Mouse (Mus musculus): ENCODE measurements around the gene Mipep. TPM values are rescaled to one million over a fixed set of nuclear protein-coding genes. Genes with fewer than 3 reads are reported as not detected.

The Mipep gene
- polyA plus RNA-seq, 1 experiment from 2014 or later, result 21.3 TPM

GRCm38 (mm10) chr14:60799762-60800728 lies 15.7 kb downstream of the Mipep start:
- no peaks in the 10 kb centered on the region for H3K9me3 ChIP-seq (ENCODE audit: control insufficient read depth, low read length)
- no peaks in the 10 kb centered on the region for H3K4me1 ChIP-seq (ENCODE audit: control insufficient read depth, insufficient read depth, low read length)
- no peak overlapping the region for H3K4me2 ChIP-seq (ENCODE audit: low read length)
- H3K27me3 ChIP-seq (ENCODE audit: control insufficient read depth, insufficient read depth, low read length), result no peaks in the 10 kb centered on the region
- ATAC-seq (ENCODE audit: low FRiP score, low TSS enrichment), result no peak; the same call in 1 of the 2 replicates
- no peak overlapping the region for H3K9ac ChIP-seq (replicated peaks; ENCODE audit: low read length)
- peak; percentile 90 for DNase-seq
- no peak overlapping the region for H3K4me3 ChIP-seq (replicated peaks; ENCODE audit: low read depth, low read length)
- H3K36me3 ChIP-seq (ENCODE audit: control insufficient read depth, insufficient read depth, low read length), result peaks cover 50% of the 10 kb centered on the region
- no peak overlapping the region for H3K27ac ChIP-seq (replicated peaks; ENCODE audit: low read depth, low read length)
- WGBS, result 56% methylated on average over 9 of the region's 9 CpGs

GRCm38 (mm10) chr14:60802026-60802425 lies 17.7 kb downstream of the Mipep start:
- DNase-seq (no peak), ATAC-seq (ENCODE audit: low FRiP score, low TSS enrichment) (no peak)
- H3K4me3 ChIP-seq (replicated peaks; ENCODE audit: low read depth, low read length), result no peak overlapping the region
- no peak overlapping the region for H3K9ac ChIP-seq (replicated peaks; ENCODE audit: low read length)
- no peak overlapping the region for H3K4me2 ChIP-seq (ENCODE audit: low read length)
- WGBS, result 95% methylated on average over 13 of the region's 13 CpGs
- H3K4me1 ChIP-seq (ENCODE audit: control insufficient read depth, insufficient read depth, low read length), result no peaks in the 10 kb centered on the region
- H3K27me3 ChIP-seq (ENCODE audit: control insufficient read depth, insufficient read depth, low read length), result no peaks in the 10 kb centered on the region
- H3K27ac ChIP-seq (replicated peaks; ENCODE audit: low read depth, low read length), result no peak overlapping the region
- no peaks in the 10 kb centered on the region for H3K9me3 ChIP-seq (ENCODE audit: control insufficient read depth, low read length)
- peaks cover 41% of the 10 kb centered on the region for H3K36me3 ChIP-seq (ENCODE audit: control insufficient read depth, insufficient read depth, low read length)

GRCm38 (mm10) chr14:60804978-60805377 lies 20.6 kb downstream of the Mipep start:
- ATAC-seq (ENCODE audit: low FRiP score, low TSS enrichment) (no peak), DNase-seq (no peak)
- Histone ChIP-seq H3K9me3 (ENCODE audit: control insufficient read depth, low read length) (no peaks in the 10 kb centered on the region), H3K4me3 (replicated peaks; ENCODE audit: low read depth, low read length) (no peak overlapping the region), H3K9ac (replicated peaks; ENCODE audit: low read length) (no peak overlapping the region), H3K27ac (replicated peaks; ENCODE audit: low read depth, low read length) (no peak overlapping the region), H3K36me3 (ENCODE audit: control insufficient read depth, insufficient read depth, low read length) (peaks cover 29% of the 10 kb centered on the region), H3K4me2 (ENCODE audit: low read length) (no peak overlapping the region), H3K4me1 (ENCODE audit: control insufficient read depth, insufficient read depth, low read length) (no peaks in the 10 kb centered on the region), H3K27me3 (ENCODE audit: control insufficient read depth, insufficient read depth, low read length) (no peaks in the 10 kb centered on the region)
- WGBS, result 95% methylated on average over 9 of the region's 9 CpGs

- Histone ChIP-seq H3K4me3 (replicated peaks; ENCODE audit: low read depth, low read length) (no peak overlapping the region), H3K9ac (replicated peaks; ENCODE audit: low read length) (no peak overlapping the region), H3K27me3 (ENCODE audit: control insufficient read depth, insufficient read depth, low read length) (no peaks in the 10 kb centered on the region), H3K4me2 (ENCODE audit: low read length) (no peak overlapping the region), H3K27ac (replicated peaks; ENCODE audit: low read depth, low read length) (no peak overlapping the region), H3K36me3 (ENCODE audit: control insufficient read depth, insufficient read depth, low read length) (peaks cover 29% of the 10 kb centered on the region), H3K4me1 (ENCODE audit: control insufficient read depth, insufficient read depth, low read length) (no peaks in the 10 kb centered on the region), H3K9me3 (ENCODE audit: control insufficient read depth, low read length) (no peaks in the 10 kb centered on the region)
- 85% methylated on average over 1 of the region's 1 CpGs for WGBS
- no peak for ATAC-seq (ENCODE audit: low FRiP score, low TSS enrichment)
- no peak for DNase-seq
Measured at GRCm38 (mm10) chr14:60805871-60806270, 21.5 kb downstream of the Mipep start.

- Histone ChIP-seq H3K27me3 (ENCODE audit: control insufficient read depth, insufficient read depth, low read length) (no peaks in the 10 kb centered on the region), H3K9ac (replicated peaks; ENCODE audit: low read length) (no peak overlapping the region), H3K4me2 (ENCODE audit: low read length) (no peak overlapping the region), H3K9me3 (ENCODE audit: control insufficient read depth, low read length) (no peaks in the 10 kb centered on the region), H3K4me1 (ENCODE audit: control insufficient read depth, insufficient read depth, low read length) (no peaks in the 10 kb centered on the region), H3K36me3 (ENCODE audit: control insufficient read depth, insufficient read depth, low read length) (peaks cover 24% of the 10 kb centered on the region), H3K4me3 (replicated peaks; ENCODE audit: low read depth, low read length) (no peak overlapping the region), H3K27ac (replicated peaks; ENCODE audit: low read depth, low read length) (no peak overlapping the region)
- no peak for ATAC-seq (ENCODE audit: low FRiP score, low TSS enrichment)
- no peak for DNase-seq
- 52% methylated on average over 11 of the region's 11 CpGs for WGBS
Measured at GRCm38 (mm10) chr14:60806891-60807344, 22.5 kb downstream of the Mipep start.

GRCm38 (mm10) chr14:60809881-60810280 lies 25.5 kb downstream of the Mipep start:
- peaks cover 16% of the 10 kb centered on the region for H3K36me3 ChIP-seq (ENCODE audit: control insufficient read depth, insufficient read depth, low read length)
- no peak overlapping the region for H3K9ac ChIP-seq (replicated peaks; ENCODE audit: low read length)
- no peaks in the 10 kb centered on the region for H3K4me1 ChIP-seq (ENCODE audit: control insufficient read depth, insufficient read depth, low read length)
- H3K27ac ChIP-seq (replicated peaks; ENCODE audit: low read depth, low read length), result no peak overlapping the region
- no peak overlapping the region for H3K4me3 ChIP-seq (replicated peaks; ENCODE audit: low read depth, low read length)
- DNase-seq (no peak), ATAC-seq (ENCODE audit: low FRiP score, low TSS enrichment) (no peak)
- H3K27me3 ChIP-seq (ENCODE audit: control insufficient read depth, insufficient read depth, low read length), result no peaks in the 10 kb centered on the region
- 92% methylated on average over 8 of the region's 8 CpGs for WGBS
- no peaks in the 10 kb centered on the region for H3K9me3 ChIP-seq (ENCODE audit: control insufficient read depth, low read length)
- H3K4me2 ChIP-seq (ENCODE audit: low read length), result no peak overlapping the region

- no peak for ATAC-seq (ENCODE audit: low FRiP score, low TSS enrichment)
- Histone ChIP-seq H3K4me3 (replicated peaks; ENCODE audit: low read depth, low read length) (no peak overlapping the region), H3K4me2 (ENCODE audit: low read length) (no peak overlapping the region), H3K27ac (replicated peaks; ENCODE audit: low read depth, low read length) (no peak overlapping the region), H3K27me3 (ENCODE audit: control insufficient read depth, insufficient read depth, low read length) (no peaks in the 10 kb centered on the region), H3K9me3 (ENCODE audit: control insufficient read depth, low read length) (no peaks in the 10 kb centered on the region), H3K9ac (replicated peaks; ENCODE audit: low read length) (no peak overlapping the region), H3K36me3 (ENCODE audit: control insufficient read depth, insufficient read depth, low read length) (peaks cover 26% of the 10 kb centered on the region), H3K4me1 (ENCODE audit: control insufficient read depth, insufficient read depth, low read length) (no peaks in the 10 kb centered on the region)
- 95% methylated on average over 4 of the region's 4 CpGs for WGBS
- no peak for DNase-seq
Measured at GRCm38 (mm10) chr14:60811547-60811946, 27.2 kb downstream of the Mipep start.

- H3K27me3 ChIP-seq (ENCODE audit: control insufficient read depth, insufficient read depth, low read length), result no peaks in the 10 kb centered on the region
- DNase-seq (no peak), ATAC-seq (ENCODE audit: low FRiP score, low TSS enrichment) (no peak)
- H3K9me3 ChIP-seq (ENCODE audit: control insufficient read depth, low read length), result no peaks in the 10 kb centered on the region
- H3K9ac ChIP-seq (replicated peaks; ENCODE audit: low read length), result no peak overlapping the region
- no peak overlapping the region for H3K4me3 ChIP-seq (replicated peaks; ENCODE audit: low read depth, low read length)
- no peaks in the 10 kb centered on the region for H3K4me1 ChIP-seq (ENCODE audit: control insufficient read depth, insufficient read depth, low read length)
- peaks cover 22% of the 10 kb centered on the region for H3K36me3 ChIP-seq (ENCODE audit: control insufficient read depth, insufficient read depth, low read length)
- WGBS, result 95% methylated on average over 5 of the region's 5 CpGs
- no peak overlapping the region for H3K4me2 ChIP-seq (ENCODE audit: low read length)
- no peak overlapping the region for H3K27ac ChIP-seq (replicated peaks; ENCODE audit: low read depth, low read length)
Measured at GRCm38 (mm10) chr14:60815098-60815497, 30.7 kb downstream of the Mipep start.

GRCm38 (mm10) chr14:60818045-60818444 lies 33.7 kb downstream of the Mipep start:
- H3K36me3 ChIP-seq (ENCODE audit: control insufficient read depth, insufficient read depth, low read length), result peaks cover 22% of the 10 kb centered on the region
- H3K27me3 ChIP-seq (ENCODE audit: control insufficient read depth, insufficient read depth, low read length), result no peaks in the 10 kb centered on the region
- ATAC-seq (ENCODE audit: low FRiP score, low TSS enrichment) (no peak), DNase-seq (no peak)
- no peak overlapping the region for H3K9ac ChIP-seq (replicated peaks; ENCODE audit: low read length)
- no peak overlapping the region for H3K4me2 ChIP-seq (ENCODE audit: low read length)
- H3K4me1 ChIP-seq (ENCODE audit: control insufficient read depth, insufficient read depth, low read length), result no peaks in the 10 kb centered on the region
- H3K4me3 ChIP-seq (replicated peaks; ENCODE audit: low read depth, low read length), result no peak overlapping the region
- H3K9me3 ChIP-seq (ENCODE audit: control insufficient read depth, low read length), result no peaks in the 10 kb centered on the region
- WGBS, result 89% methylated on average over 5 of the region's 5 CpGs
- H3K27ac ChIP-seq (replicated peaks; ENCODE audit: low read depth, low read length), result no peak overlapping the region

Measured in midbrain, embryonic 14.5 days (tissue).